In the genomic region with DNA sequence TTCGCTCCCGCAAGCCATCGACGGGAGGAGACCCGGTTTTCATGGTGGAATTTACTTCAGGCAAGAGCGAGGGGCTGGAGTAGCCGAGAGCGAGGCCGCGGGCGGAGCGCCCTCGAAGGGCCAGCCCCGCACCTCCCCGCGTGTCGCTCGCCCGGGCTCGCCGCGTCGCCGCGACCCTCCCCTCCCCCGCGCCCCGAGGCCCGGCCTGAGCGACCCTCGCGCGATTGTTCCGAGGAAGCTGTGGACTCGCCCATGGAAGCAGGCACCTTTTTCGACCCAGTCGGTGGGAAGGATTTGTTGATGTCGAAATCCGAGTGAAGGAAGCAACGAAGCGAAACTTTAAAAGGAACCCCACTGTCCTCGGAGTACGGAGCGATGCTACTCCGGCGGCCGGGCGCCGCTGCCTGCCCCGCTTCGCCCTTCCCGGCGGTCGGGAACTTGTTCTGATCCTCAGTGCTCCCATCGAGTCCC, we compare ENCODE assay signal across 8 mouse cellular contexts. TPM values are rescaled to one million over a fixed set of nuclear protein-coding genes. Genes with fewer than 3 reads are reported as not detected.
A peak's percentile ranks its signal among the peaks of the same experiment; 100 is the strongest.
DNase-seq lines count a peak whose midpoint lies in the region; ATAC-seq and TF ChIP-seq lines count a peak whose summit lies in the region.

No protein-coding gene starts in this region.

- intact Hi-C loops in left cerebral cortex, adult 2 months (cut with DNase I), result no loop called here

- peak overlapping the region; percentile 96 for H3K4me3 ChIP-seq in forebrain, postnatal 0 days (ENCODE audit: low read depth, low read length)
- peak overlapping the region; percentile 96 for H3K4me3 ChIP-seq in hindbrain, embryonic 11.5 days (ENCODE audit: low read depth, low read length)
- H3K4me3 ChIP-seq in left cerebral cortex, adult 2 months, result peak overlapping the region; percentile 77
- H3K4me3 ChIP-seq in midbrain, embryonic 10.5 days, result peak overlapping the region; percentile 88
- H3K4me3 ChIP-seq in stomach, embryonic 16.5 days (replicated peaks; ENCODE audit: low read length), result peak overlapping the region; percentile 78

- no peaks in the 10 kb centered on the region for H3K9me3 ChIP-seq in forebrain, postnatal 0 days (ENCODE audit: low read length)
- no peaks in the 10 kb centered on the region for H3K9me3 ChIP-seq in hindbrain, embryonic 11.5 days (ENCODE audit: control insufficient read depth, low read length)
- no peaks in the 10 kb centered on the region for H3K9me3 ChIP-seq in midbrain, embryonic 10.5 days (replicated peaks)
- no peaks in the 10 kb centered on the region for H3K9me3 ChIP-seq in stomach, embryonic 16.5 days (replicated peaks; ENCODE audit: control insufficient read depth, low read length)

- H3K4me2 ChIP-seq in forebrain, postnatal 0 days (ENCODE audit: low read depth), result peak overlapping the region; percentile 77
- H3K4me2 ChIP-seq in hindbrain, embryonic 11.5 days (replicated peaks; ENCODE audit: low read depth, low read length), result peak overlapping the region; percentile 65
- peak overlapping the region; percentile 90 for H3K4me2 ChIP-seq in stomach, embryonic 16.5 days (ENCODE audit: low read depth, low read length)

- peak overlapping the region; percentile 97 for H3K27ac ChIP-seq in forebrain, postnatal 0 days (ENCODE audit: low read depth, low read length)
- H3K27ac ChIP-seq in hindbrain, embryonic 11.5 days (ENCODE audit: low read depth, low read length), result peak overlapping the region; percentile 99
- H3K27ac ChIP-seq in left cerebral cortex, adult 2 months, result peak overlapping the region; percentile 99
- H3K27ac ChIP-seq in midbrain, embryonic 10.5 days (replicated peaks), result peak overlapping the region; percentile 99
- peak overlapping the region; percentile 99 for H3K27ac ChIP-seq in stomach, embryonic 16.5 days (ENCODE audit: low read length)

- no peak for TF ChIP-seq CTCF in forebrain, postnatal 0 days (IDR thresholded peaks at IDR 0.05; ENCODE audit: low read depth)
- TF ChIP-seq CTCF in left cerebral cortex, adult 2 months (IDR thresholded peaks at IDR 0.05), result no peak

- H3K27me3 ChIP-seq in forebrain, postnatal 0 days (ENCODE audit: insufficient read depth, low read length), result no peaks in the 10 kb centered on the region
- no peaks in the 10 kb centered on the region for H3K27me3 ChIP-seq in hindbrain, embryonic 11.5 days (ENCODE audit: control insufficient read depth, insufficient read depth, low read length)
- no peaks in the 10 kb centered on the region for H3K27me3 ChIP-seq in midbrain, embryonic 10.5 days (ENCODE audit: low read depth, poor library complexity, severe bottlenecking)
- no peaks in the 10 kb centered on the region for H3K27me3 ChIP-seq in stomach, embryonic 16.5 days (ENCODE audit: control insufficient read depth, insufficient read depth, low read length)

- WGBS in forebrain, postnatal 0 days, result 3% methylated on average over 42 of the region's 55 CpGs
- under 1% methylated on average over 44 of the region's 55 CpGs for WGBS in hindbrain, embryonic 11.5 days
- under 1% methylated on average over 55 of the region's 55 CpGs for WGBS in midbrain, embryonic 10.5 days
- under 1% methylated on average over 47 of the region's 55 CpGs for WGBS in stomach, embryonic 16.5 days

- no peaks in the 10 kb centered on the region for H3K36me3 ChIP-seq in forebrain, postnatal 0 days (ENCODE audit: insufficient read depth)
- no peaks in the 10 kb centered on the region for H3K36me3 ChIP-seq in hindbrain, embryonic 11.5 days (ENCODE audit: control insufficient read depth, insufficient read depth, low read length)
- H3K36me3 ChIP-seq in midbrain, embryonic 10.5 days, result peaks cover 11% of the 10 kb centered on the region
- no peaks in the 10 kb centered on the region for H3K36me3 ChIP-seq in stomach, embryonic 16.5 days (ENCODE audit: control insufficient read depth, insufficient read depth, low read length)

- 0 out of 2 replicates have a peak, but pooled peaks cover 4% of the 10 kb centered on the region for H3K4me1 ChIP-seq in forebrain, postnatal 0 days (ENCODE audit: insufficient read depth)
- no peaks in the 10 kb centered on the region for H3K4me1 ChIP-seq in hindbrain, embryonic 11.5 days (replicated peaks; ENCODE audit: control insufficient read depth, insufficient read depth, low read length)
- peaks cover 39% of the 10 kb centered on the region for H3K4me1 ChIP-seq in midbrain, embryonic 10.5 days
- H3K4me1 ChIP-seq in stomach, embryonic 16.5 days (ENCODE audit: control insufficient read depth, insufficient read depth, low read length), result peaks cover 9% of the 10 kb centered on the region; the same call in 1 of the 2 replicates

- peak; percentile 4; the same call in 1 of the 2 replicates for ATAC-seq in forebrain, postnatal 0 days
- ATAC-seq in hindbrain, embryonic 11.5 days (ENCODE audit: low FRiP score), result peak; percentile 79
- ATAC-seq in stomach, embryonic 16.5 days (ENCODE audit: insufficient read depth, low FRiP score), result peak; percentile 63

- H3K9ac ChIP-seq in forebrain, postnatal 0 days, result peak overlapping the region; percentile 77
- H3K9ac ChIP-seq in hindbrain, embryonic 11.5 days (ENCODE audit: low read depth, low read length), result peak overlapping the region; percentile 98
- peak overlapping the region; percentile 95 for H3K9ac ChIP-seq in stomach, embryonic 16.5 days (ENCODE audit: low read length)

- peak; percentile 43 for DNase-seq in layer of hippocampus, adult 11-12 months (ENCODE audit: low spot score)
- DNase-seq in layer of hippocampus, adult 9-10 months (ENCODE audit: low spot score), result no peak
- DNase-seq in brain, embryonic 18.5 days (ENCODE audit: low read depth, low spot score), result peak; percentile 18
- DNase-seq in forebrain, postnatal 0 days, result peak; percentile 66
- DNase-seq in hindbrain, embryonic 11.5 days (ENCODE audit: low spot score), result peak; percentile 78
- peak; percentile 36 to 58 for DNase-seq in left cerebral cortex, adult 2 months (ENCODE audit: extremely low spot score in 1 of 2, low spot score in 2 of 2)
- DNase-seq in midbrain, embryonic 10.5 days (ENCODE audit: low spot score), result peak; percentile 75

RNA-seq across cellular contexts. Expression of a gene that starts 0.6 kb away (rescaled TPM):
- total RNA-seq in forebrain, postnatal 0 days (2014; rRNA removed), result 59.8 and 71.4 TPM in 2 replicates
- polyA plus RNA-seq in forebrain, postnatal 0 days (2015; fragmentation: Nextera tagmentation; extraction: Ambion mirVana), result 5.5 and 8.9 TPM in 2 replicates
- polyA plus RNA-seq in hindbrain, embryonic 11.5 days (2014; fragmentation: Nextera tagmentation; extraction: Ambion mirVana), result 14.1 and 17.0 TPM in 2 replicates
- total RNA-seq in left cerebral cortex, adult 2 months (2021), result 100 to 1,000 TPM in 1 of 2 experiments, 10 to 100 TPM in 1; 99.9 to 100 TPM
- 4.4 and 5.7 TPM in 2 replicates for polyA plus RNA-seq in midbrain, embryonic 10.5 days (2016; fragmentation: Nextera tagmentation; extraction: Ambion mirVana)
- 7.1 and 7.9 TPM in 2 replicates for polyA plus RNA-seq in stomach, embryonic 16.5 days (2015; fragmentation: Nextera tagmentation; extraction: Ambion mirVana)

Comparison
In these comparisons a context has a peak if more than half of its experiments do, and no peak if none do; other contexts are left out.
1. ATAC-seq: peak in every context shown above with its lines; median percentile 79 in hindbrain, embryonic 11.5 days; 63 in stomach, embryonic 16.5 days; 4 in forebrain, postnatal 0 days.